Mouse (Mus musculus) heart, postnatal 0 days (tissue): ENCODE data around the gene Mamld1.

Source experiments
- CTCF ChIP-seq: IDR thresholded peaks from 2 replicates; pipeline ENCODE4 v1.5.1; 2016; ENCODE audit warnings: antibody characterized with exemption, control low read depth, low read depth
- EP300 ChIP-seq: IDR thresholded peaks from 2 replicates; pipeline ENCODE4 v1.6.1; 2016; ENCODE audit warnings: antibody characterized with exemption, low read depth

DNA sequence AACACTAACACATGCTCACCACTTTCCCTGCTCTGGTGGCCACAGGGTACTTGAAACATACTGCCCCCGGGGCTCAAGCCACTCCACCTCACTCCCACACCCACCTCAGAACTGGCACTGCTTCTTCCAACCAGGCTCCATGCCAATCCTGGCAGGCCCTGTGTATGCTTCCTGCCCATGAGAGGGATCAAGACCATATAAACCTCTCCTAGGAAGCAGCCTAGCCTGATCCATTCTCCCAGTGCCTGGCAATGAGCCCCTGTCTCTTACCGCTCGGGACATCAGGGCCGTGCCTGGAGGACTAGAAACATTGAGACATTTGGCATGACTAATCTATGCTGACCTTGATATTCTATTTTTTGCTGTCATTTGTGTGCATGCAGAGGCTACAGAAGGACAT, 133.6 kb downstream of the Mamld1 start:
- TF ChIP-seq CTCF (no peak), EP300 (no peak)
